In genomic region chr4:4833789-4834295, GRCm38 (mm10) we compare ENCODE assay signal across 18 mouse cellular contexts.
"Had no signal": no experiment of that assay in that cellular context is flagged by ENCODE, and none has a peak within 500 bp of the region (broad histone marks: within the 10 kb centered on the region; RNA-seq: fewer than 3 reads in every experiment).

No protein-coding gene starts in this region.

- H3K4me1 ChIP-seq: liver, embryonic 13.5 days; lung, embryonic 15.5 days; midbrain, embryonic 12.5 days; midbrain, embryonic 15.5 days; neural tube, embryonic 12.5 days; neural tube, embryonic 15.5 days had no signal

- H3K9me3 ChIP-seq: liver, embryonic 13.5 days; lung, embryonic 15.5 days; midbrain, embryonic 12.5 days; midbrain, embryonic 15.5 days; neural tube, embryonic 12.5 days; neural tube, embryonic 15.5 days had no signal

- H3K4me3 ChIP-seq: left cerebral cortex, adult 2 months; liver, embryonic 13.5 days; lung, embryonic 15.5 days; midbrain, embryonic 12.5 days; midbrain, embryonic 15.5 days; neural tube, embryonic 12.5 days; neural tube, embryonic 15.5 days had no signal

- H3K27me3 ChIP-seq: liver, embryonic 13.5 days; lung, embryonic 15.5 days; midbrain, embryonic 12.5 days; midbrain, embryonic 15.5 days; neural tube, embryonic 12.5 days; neural tube, embryonic 15.5 days had no signal

- ATAC-seq: midbrain, embryonic 15.5 days had no signal

- H3K27ac ChIP-seq: kidney, postnatal 0 days; left cerebral cortex, adult 2 months; liver, embryonic 13.5 days; lung, embryonic 15.5 days; macrophage; midbrain, embryonic 12.5 days; midbrain, embryonic 15.5 days; neural tube, embryonic 12.5 days; neural tube, embryonic 15.5 days had no signal

- H3K9ac ChIP-seq: liver, embryonic 13.5 days; lung, embryonic 15.5 days; midbrain, embryonic 12.5 days; midbrain, embryonic 15.5 days; neural tube, embryonic 12.5 days; neural tube, embryonic 15.5 days had no signal

- H3K4me2 ChIP-seq: liver, embryonic 13.5 days; lung, embryonic 15.5 days; midbrain, embryonic 12.5 days; midbrain, embryonic 15.5 days; neural tube, embryonic 12.5 days; neural tube, embryonic 15.5 days had no signal

- H3K36me3 ChIP-seq: liver, embryonic 13.5 days; lung, embryonic 15.5 days; midbrain, embryonic 12.5 days; midbrain, embryonic 15.5 days; neural tube, embryonic 12.5 days; neural tube, embryonic 15.5 days had no signal

- DNase-seq: kidney, adult 2 months; kidney, postnatal 25 days; layer of hippocampus, postnatal 36 days; liver, embryonic 13.5 days; lung, postnatal 14 days; right cerebral cortex, adult 18-20 months; right cerebral cortex, postnatal 14 days; spleen, adult 18-20 months; thymus, adult 18-20 months; thymus, postnatal 14 days had no signal
